In genomic region chr11:103758706-103759105, GRCm38 (mm10) we compare ENCODE assay signal across 9 mouse cellular contexts. TPM values are rescaled to one million over a fixed set of nuclear protein-coding genes. Genes with fewer than 3 reads are reported as not detected.
DNase-seq lines count a peak whose midpoint lies in the region; ATAC-seq and TF ChIP-seq lines count a peak whose summit lies in the region.
"Had no signal": no experiment of that assay in that cellular context is flagged by ENCODE, and none has a peak within 500 bp of the region (broad histone marks: within the 10 kb centered on the region; RNA-seq: fewer than 3 reads in every experiment).

No protein-coding gene starts in this region.

- peak; percentile 78 for DNase-seq in liver
- peak; percentile 33 for DNase-seq in T-cell, adult 2 months (ENCODE audit: low spot score)
- peak; percentile 89 for DNase-seq in embryo, embryonic 10 days (ENCODE audit: low spot score)
- DNase-seq in hindbrain, postnatal 0 days (ENCODE audit: low spot score), result peak; percentile 71
- peak; percentile 73 for DNase-seq in liver, embryonic 11.5 days (ENCODE audit: low spot score)
- peak; percentile 67 to 70 for DNase-seq in right cerebral cortex, adult 2 months (ENCODE audit: low spot score in 2 of 2)

- H3K4me1 ChIP-seq in liver, embryonic 12.5 days, result no peaks in the 10 kb centered on the region
- H3K4me1 ChIP-seq in hindbrain, postnatal 0 days (ENCODE audit: insufficient read depth, low read length), result no peaks in the 10 kb centered on the region
- no peaks in the 10 kb centered on the region for H3K4me1 ChIP-seq in liver, embryonic 11.5 days (replicated peaks; ENCODE audit: control insufficient read depth, insufficient read depth, low read length)
- H3K4me1 ChIP-seq: hindbrain, embryonic 15.5 days had no signal

- H3K4me2 ChIP-seq in liver, embryonic 12.5 days, result no peak overlapping the region
- H3K4me2 ChIP-seq in hindbrain, postnatal 0 days (ENCODE audit: low read depth, low read length), result no peak overlapping the region
- no peak overlapping the region for H3K4me2 ChIP-seq in liver, embryonic 11.5 days
- H3K4me2 ChIP-seq: hindbrain, embryonic 15.5 days had no signal

- peaks cover 37% of the 10 kb centered on the region for H3K27me3 ChIP-seq in liver, embryonic 12.5 days (replicated peaks)
- no peaks in the 10 kb centered on the region for H3K27me3 ChIP-seq in hindbrain, postnatal 0 days (ENCODE audit: insufficient read depth, low read length)
- H3K27me3 ChIP-seq in liver, embryonic 11.5 days (replicated peaks; ENCODE audit: control insufficient read depth, insufficient read depth, low read length), result peaks cover 16% of the 10 kb centered on the region; the same call in 1 of the 2 replicates

- ATAC-seq in liver, embryonic 12.5 days, result no peak
- ATAC-seq in hindbrain, postnatal 0 days, result 0 out of 2 replicates have a peak, but pooled peaks have one; percentile 43
- ATAC-seq in liver, embryonic 11.5 days (replicated peaks; ENCODE audit: low FRiP score), result no peak
- no peak for ATAC-seq in inflammation-experienced regulatory T-cells, adult 6 months

- WGBS in liver, embryonic 12.5 days (ENCODE audit: insufficient replicate concordance), result 5% methylated on average over 6 of the region's 6 CpGs
- WGBS in hindbrain, postnatal 0 days, result 17% methylated on average over 6 of the region's 6 CpGs
- WGBS in liver, embryonic 11.5 days, result 10% methylated on average over 6 of the region's 6 CpGs

- no peak overlapping the region for H3K4me3 ChIP-seq in liver, embryonic 12.5 days
- no peak overlapping the region for H3K4me3 ChIP-seq in hindbrain, postnatal 0 days (ENCODE audit: low read length)
- no peak overlapping the region for H3K4me3 ChIP-seq in liver, embryonic 11.5 days (ENCODE audit: low read depth, low read length)
- H3K4me3 ChIP-seq: hindbrain, embryonic 15.5 days had no signal

- peak; percentile 92 for TF ChIP-seq CTCF in hindbrain, postnatal 0 days (IDR thresholded peaks at IDR 0.05; ENCODE audit: low read depth)

- no peak overlapping the region for H3K27ac ChIP-seq in liver, embryonic 12.5 days
- H3K27ac ChIP-seq in hindbrain, postnatal 0 days, result no peak overlapping the region
- H3K27ac ChIP-seq in liver, embryonic 11.5 days (ENCODE audit: low read depth, low read length), result no peak overlapping the region
- H3K27ac ChIP-seq: hindbrain, embryonic 15.5 days had no signal

- H3K36me3 ChIP-seq in liver, embryonic 12.5 days, result no peaks in the 10 kb centered on the region
- no peaks in the 10 kb centered on the region for H3K36me3 ChIP-seq in hindbrain, postnatal 0 days (ENCODE audit: insufficient read depth, low read length)
- H3K36me3 ChIP-seq in liver, embryonic 11.5 days (ENCODE audit: control insufficient read depth, insufficient read depth, low read length), result no peaks in the 10 kb centered on the region
- H3K36me3 ChIP-seq: hindbrain, embryonic 15.5 days had no signal

- no peaks in the 10 kb centered on the region for H3K9me3 ChIP-seq in liver, embryonic 12.5 days (replicated peaks)
- H3K9me3 ChIP-seq in hindbrain, postnatal 0 days (ENCODE audit: low read length), result no peaks in the 10 kb centered on the region
- peaks cover 2% of the 10 kb centered on the region; the same call in 1 of the 2 replicates for H3K9me3 ChIP-seq in liver, embryonic 11.5 days (ENCODE audit: control insufficient read depth, low read length)
- H3K9me3 ChIP-seq: hindbrain, embryonic 15.5 days had no signal

- no peak overlapping the region for H3K9ac ChIP-seq in liver, embryonic 12.5 days
- no peak overlapping the region for H3K9ac ChIP-seq in hindbrain, postnatal 0 days (replicated peaks; ENCODE audit: low read length)
- H3K9ac ChIP-seq in liver, embryonic 11.5 days (ENCODE audit: low read depth, low read length), result no peak overlapping the region
- H3K9ac ChIP-seq: hindbrain, embryonic 15.5 days had no signal

RNA-seq across cellular contexts. Expression of gene Wnt9b, which starts 9.1 kb away (rescaled TPM):
- polyA plus RNA-seq in liver, embryonic 12.5 days (2016; fragmentation: Nextera tagmentation; extraction: Ambion mirVana), result 0.12 TPM in 1 of 2 replicates, not detected in the other
- 2.6 and 2.7 TPM in 2 replicates for total RNA-seq in hindbrain, postnatal 0 days (2014; rRNA removed)
- polyA plus RNA-seq in hindbrain, postnatal 0 days (2015; fragmentation: Nextera tagmentation; extraction: Ambion mirVana), result 0.86 and 1.0 TPM in 2 replicates
- 0.19 and 0.34 TPM in 2 replicates for polyA plus RNA-seq in liver, embryonic 11.5 days (2014; fragmentation: Nextera tagmentation; extraction: Ambion mirVana)
- polyA plus RNA-seq in inflammation-experienced regulatory T-cells, adult 6 months (2017; shearing (Covaris generic)), result not detected

RNA-seq across cellular contexts. Expression of gene Wnt3, which starts 15.2 kb away (rescaled TPM):
- 0.04 and 0.12 TPM in 2 replicates for polyA plus RNA-seq in liver, embryonic 12.5 days (2016; fragmentation: Nextera tagmentation; extraction: Ambion mirVana)
- 9.0 and 12.5 TPM in 2 replicates for total RNA-seq in hindbrain, postnatal 0 days (2014; rRNA removed)
- polyA plus RNA-seq in hindbrain, postnatal 0 days (2015; fragmentation: Nextera tagmentation; extraction: Ambion mirVana), result 11.1 and 11.6 TPM in 2 replicates
- 0.43 and 0.47 TPM in 2 replicates for polyA plus RNA-seq in liver, embryonic 11.5 days (2014; fragmentation: Nextera tagmentation; extraction: Ambion mirVana)
- polyA plus RNA-seq in inflammation-experienced regulatory T-cells, adult 6 months (2017; shearing (Covaris generic)), result 1 to 10 TPM in 2 of 3 experiments, under 1 TPM in 1; 0.53 to 2.9 (median 2.3) TPM

Comparison
In these comparisons a context has a peak if more than half of its experiments do, and no peak if none do; other contexts are left out.
1. DNase-seq: peak in every context shown above with its lines; median percentile 89 in embryo, embryonic 10 days; 78 in liver; 73 in liver, embryonic 11.5 days; 71 in hindbrain, postnatal 0 days; 68 in right cerebral cortex, adult 2 months; 33 in T-cell, adult 2 months.